Mouse (Mus musculus) cerebellum, adult 2 months (tissue): ENCODE results near the gene Irf2bpl.

Experiments
- CTCF ChIP-seq: fragments of 200-500 bp; IDR thresholded peaks from 2 replicates; pipeline ENCODE4 v1.5.1; 2011; ENCODE audit warnings: low read depth, mild to moderate bottlenecking, control low read depth, low read length, moderate library complexity, borderline replicate concordance; ENCODE audit not compliant: insufficient read depth
- POLR2A ChIP-seq: fragments of 200-500 bp; IDR thresholded peaks from 2 replicates; pipeline ENCODE4 v1.6.1; 2011; ENCODE audit warnings: low read length, control low read depth, borderline replicate concordance; ENCODE audit not compliant: insufficient read depth

DNA sequence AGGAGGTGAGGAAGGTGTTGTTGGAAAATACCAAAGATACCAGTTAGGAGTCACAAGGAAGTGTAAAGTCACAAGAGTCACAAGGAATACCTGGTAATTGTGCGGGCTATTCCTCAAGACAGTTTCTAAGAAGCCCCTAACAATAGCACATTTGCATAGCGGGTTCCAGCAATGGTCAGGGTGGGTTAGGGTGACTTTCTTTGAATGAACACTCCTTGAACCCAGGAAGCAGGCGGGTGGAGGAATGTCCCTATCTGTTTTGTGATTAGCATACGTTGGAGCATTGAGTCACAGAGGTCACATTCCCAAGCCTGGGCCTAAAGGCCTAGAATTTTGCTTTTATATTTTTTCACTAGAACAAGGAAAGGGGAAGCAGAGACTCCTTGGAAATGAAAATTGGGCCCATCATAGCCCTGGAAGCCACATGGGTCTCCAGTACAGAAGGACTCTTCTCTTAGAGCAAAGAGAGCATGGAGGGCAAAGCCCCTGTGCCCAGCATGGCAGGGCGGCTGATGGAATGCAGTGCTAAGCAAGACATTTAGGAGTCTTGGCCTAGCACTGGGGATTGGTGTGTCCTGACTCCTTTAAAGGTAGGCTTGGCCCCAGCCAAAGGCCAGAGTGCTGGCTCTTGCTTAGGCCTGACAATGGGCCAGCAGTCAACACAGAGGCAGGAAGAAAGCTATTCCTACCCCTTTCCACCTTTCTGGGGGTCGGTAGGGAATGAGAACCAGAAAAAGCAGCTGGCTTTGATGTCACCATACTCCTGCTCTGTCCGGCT, 32.4 kb upstream of the Irf2bpl start:
- TF ChIP-seq CTCF (no peak), POLR2A (no peak)
